Mouse (Mus musculus) forebrain, embryonic 14.5 days (tissue): ENCODE results near the gene Hmgb1. TPM values are rescaled to one million over a fixed set of nuclear protein-coding genes. Genes with fewer than 3 reads are reported as not detected.

ENCODE experiments used
- ATAC-seq: fragments of 200-750 bp; cut with Nextera tagmentation; 2 replicates; pipeline ENCODE4 v1.8.0; 2017; ENCODE audit warnings: mild to moderate bottlenecking, moderate library complexity
- DNase-seq: peaks from one replicate; pipeline ENCODE4 v3.0.0-alpha.2; 2015; ENCODE audit warnings: low spot score
- H3K27ac ChIP-seq: fragments of 300-500 bp; sonication (generic); 2 replicates; pipeline ENCODE4 v1.5.1; 2014; ENCODE audit warnings: low read depth, mild to moderate bottlenecking, control low read depth, low read length, moderate library complexity
- H3K27me3 ChIP-seq: fragments of 300-500 bp; sonication (generic); replicated peaks from 2 replicates; pipeline ENCODE4 v1.6.1; 2014; ENCODE audit warnings: low read length, control low read depth, mixed read lengths; ENCODE audit not compliant: control insufficient read depth, insufficient read depth
- H3K36me3 ChIP-seq: fragments of 300-500 bp; sonication (generic); 2 replicates; pipeline ENCODE4 v1.6.1; 2014; ENCODE audit warnings: low read length, control low read depth; ENCODE audit not compliant: control insufficient read depth, insufficient read depth
- H3K4me1 ChIP-seq: fragments of 300-500 bp; sonication (generic); 2 replicates; pipeline ENCODE4 v1.6.1; 2014; ENCODE audit warnings: antibody characterized with exemption, low read length, control low read depth; ENCODE audit not compliant: control insufficient read depth, insufficient read depth
- H3K4me2 ChIP-seq: fragments of 300-500 bp; sonication (generic); 2 replicates; pipeline ENCODE4 v1.6.1; 2014; ENCODE audit warnings: mild to moderate bottlenecking, control low read depth, low read length
- H3K4me3 ChIP-seq: fragments of 300-500 bp; sonication (generic); 2 replicates; pipeline ENCODE4 v1.5.1; 2014; ENCODE audit warnings: low read depth, low read length, control low read depth
- H3K9ac ChIP-seq: fragments of 300-500 bp; sonication (generic); 2 replicates; pipeline ENCODE4 v1.6.1; 2014; ENCODE audit warnings: mild to moderate bottlenecking, low read length, control low read depth, moderate library complexity
- H3K9me3 ChIP-seq: fragments of 300-500 bp; sonication (generic); replicated peaks from 2 replicates; pipeline ENCODE4 v1.6.1; 2016; ENCODE audit warnings: low read length, control low read depth, mixed read lengths; ENCODE audit not compliant: control insufficient read depth
- WGBS: fragments of 180-500 bp; shearing (Covaris S2); extraction: QIAGEN DNeasy Blood & Tissue Kit; methylation state at CpG from one replicate; pipeline ENCODE4 v1.1.7; 2014; 5-methylcytosine and 5-hydroxymethylcytosine counted together
- polyA plus RNA-seq: library from polyadenylated mRNA; unstranded; fragments of >200 nt; fragmentation: Nextera tagmentation; extraction: Ambion mirVana; gene quantifications from 2 replicates; pipeline ENCODE4 v1.2.1, GENCODE M21; 2014

Hmgb1 gene
- polyA plus RNA-seq, 1 experiment from 2014 or later = 1,219 TPM

DNA sequence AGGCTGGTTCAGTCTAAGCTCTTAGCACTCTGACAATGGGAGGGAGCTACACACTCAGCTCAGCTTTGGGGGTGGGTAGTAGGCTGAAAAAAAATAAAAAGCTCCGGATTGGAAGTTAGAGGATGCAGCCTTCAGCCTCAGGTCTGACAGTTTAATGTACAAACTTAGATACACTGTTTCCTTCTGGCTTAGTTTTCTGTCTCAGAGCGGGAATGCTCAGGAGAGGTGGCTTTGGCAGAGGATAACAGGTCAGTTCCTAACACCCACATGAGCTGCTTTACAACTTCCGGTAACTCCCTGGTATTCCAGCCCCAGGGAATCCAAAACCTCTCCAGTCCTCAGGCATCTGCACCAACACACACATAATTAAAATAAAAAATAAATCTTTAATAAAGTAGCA lies 4.5 kb downstream of the Hmgb1 start:
- Histone ChIP-seq H3K36me3 (no peaks in the 10 kb centered on the region), H3K27me3 (no peaks in the 10 kb centered on the region), H3K4me1 (no peaks in the 10 kb centered on the region; the same call in 1 of the 2 replicates), H3K9ac (no peak overlapping the region), H3K9me3 (no peaks in the 10 kb centered on the region), H3K4me3 (no peak overlapping the region), H3K4me2 (no peak overlapping the region), H3K27ac (no peak overlapping the region)
- ATAC-seq (no peak), DNase-seq (no peak)
- WGBS = 87% methylated on average over 3 of the region's 3 CpGs

DNA sequence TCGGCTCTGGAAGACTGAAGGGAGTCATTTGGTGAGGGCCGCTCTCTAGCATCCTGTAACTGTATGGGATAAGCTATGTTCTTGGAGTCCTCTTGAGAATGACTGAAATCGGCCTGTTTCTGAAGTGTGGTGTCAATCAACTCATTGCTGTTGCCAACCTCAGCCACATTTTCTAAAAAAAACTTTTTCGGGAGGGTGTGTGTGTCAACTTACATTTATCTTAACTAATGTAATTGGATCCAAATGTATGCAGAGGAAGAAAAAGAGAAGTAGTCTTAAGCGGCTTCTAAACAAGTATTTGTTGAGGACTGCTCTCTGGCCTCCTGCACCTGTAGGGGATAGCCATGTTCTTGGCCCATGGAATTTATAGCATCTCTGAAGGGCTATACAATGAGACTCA lies 6.2 kb downstream of the Hmgb1 start:
- no peak overlapping the region for H3K27ac ChIP-seq
- H3K4me2 ChIP-seq = no peak overlapping the region
- no peaks in the 10 kb centered on the region for H3K36me3 ChIP-seq
- no peaks in the 10 kb centered on the region; the same call in 1 of the 2 replicates for H3K4me1 ChIP-seq
- no peak overlapping the region for H3K4me3 ChIP-seq
- H3K9ac ChIP-seq = no peak overlapping the region
- no peaks in the 10 kb centered on the region for H3K9me3 ChIP-seq
- 91% methylated on average over 5 of the region's 5 CpGs for WGBS
- no peaks in the 10 kb centered on the region for H3K27me3 ChIP-seq
- ATAC-seq (no peak), DNase-seq (no peak)

GRCm38 (mm10) chr5:149175736-149176135 lies 8.6 kb downstream of the Hmgb1 start:
- no peak for DNase-seq
- ATAC-seq = no peak
- Histone ChIP-seq H3K4me3 (no peak overlapping the region), H3K4me2 (no peak overlapping the region), H3K9me3 (no peaks in the 10 kb centered on the region), H3K9ac (no peak overlapping the region), H3K27me3 (no peaks in the 10 kb centered on the region), H3K36me3 (no peaks in the 10 kb centered on the region), H3K4me1 (no peaks in the 10 kb centered on the region), H3K27ac (no peak overlapping the region)
- WGBS = 77% methylated on average over 6 of the region's 6 CpGs

GRCm38 (mm10) chr5:149174527-149174926 lies 9.8 kb downstream of the Hmgb1 start:
- no peaks in the 10 kb centered on the region for H3K36me3 ChIP-seq
- H3K9me3 ChIP-seq = no peaks in the 10 kb centered on the region
- ATAC-seq = no peak
- DNase-seq = no peak
- 88% methylated on average over 7 of the region's 7 CpGs for WGBS
- no peaks in the 10 kb centered on the region for H3K4me1 ChIP-seq
- H3K4me2 ChIP-seq = no peak overlapping the region
- no peak overlapping the region for H3K4me3 ChIP-seq
- no peak overlapping the region for H3K9ac ChIP-seq
- no peak overlapping the region for H3K27ac ChIP-seq
- no peaks in the 10 kb centered on the region for H3K27me3 ChIP-seq

GRCm38 (mm10) chr5:149172246-149172645 lies 12.0 kb downstream of the Hmgb1 start:
- H3K4me1 ChIP-seq = no peaks in the 10 kb centered on the region
- H3K27me3 ChIP-seq = no peaks in the 10 kb centered on the region
- ATAC-seq (no peak), DNase-seq (no peak)
- no peak overlapping the region for H3K4me2 ChIP-seq
- H3K9ac ChIP-seq = no peak overlapping the region
- no peak overlapping the region for H3K27ac ChIP-seq
- H3K36me3 ChIP-seq = no peaks in the 10 kb centered on the region
- no peak overlapping the region for H3K4me3 ChIP-seq
- no peaks in the 10 kb centered on the region for H3K9me3 ChIP-seq
- WGBS = 73% methylated on average over 10 of the region's 10 CpGs

DNA sequence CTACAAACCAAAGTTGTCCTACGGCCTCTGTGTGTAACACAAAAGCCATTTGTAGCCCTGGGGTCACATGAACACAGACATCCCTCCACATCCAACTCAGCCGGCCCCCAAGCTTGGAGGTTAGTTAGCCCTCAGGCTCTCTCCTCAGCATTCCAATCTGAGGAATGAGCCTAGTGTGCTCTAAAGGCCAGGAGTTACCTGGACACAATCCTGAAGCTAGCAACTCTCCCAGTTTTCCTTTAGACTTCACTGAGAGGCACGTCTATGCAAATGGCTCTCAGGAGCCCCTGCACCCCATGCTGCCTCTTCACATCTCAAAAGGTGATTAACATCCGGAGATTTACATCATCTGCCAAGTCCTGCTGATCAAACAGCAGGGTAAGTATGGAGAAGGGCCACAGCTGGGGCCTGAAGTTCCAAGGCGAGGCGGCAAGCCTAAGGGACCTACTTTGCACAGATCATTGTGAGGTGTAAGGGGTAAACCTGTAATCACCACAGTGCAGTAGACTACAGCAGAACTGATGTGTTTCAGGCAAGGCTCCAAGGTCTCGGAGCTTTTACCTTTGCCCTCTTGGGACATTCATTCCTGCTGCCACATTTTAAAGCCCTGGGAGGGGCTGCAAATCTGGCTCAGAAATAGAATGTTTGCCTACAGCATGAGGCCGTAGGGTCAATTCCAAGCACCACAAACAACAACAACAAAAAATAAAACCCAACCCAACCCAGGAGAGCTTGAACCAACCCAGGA lies 13.3 kb downstream of the Hmgb1 start:
- H3K27ac ChIP-seq = no peak overlapping the region
- no peak for ATAC-seq
- WGBS = 52% methylated on average over 8 of the region's 8 CpGs

GRCm38 (mm10) chr5:149168816-149169215 lies 15.5 kb downstream of the Hmgb1 start:
- no peak for ATAC-seq
- DNase-seq = no peak

More for the DNA sequence above, 13.3 kb downstream of the Hmgb1 start:
- Histone ChIP-seq H3K4me2 (no peak overlapping the region), H3K27me3 (no peaks in the 10 kb centered on the region), H3K36me3 (no peaks in the 10 kb centered on the region), H3K9me3 (no peaks in the 10 kb centered on the region), H3K4me3 (no peak overlapping the region), H3K4me1 (no peaks in the 10 kb centered on the region), H3K9ac (no peak overlapping the region)
- DNase-seq = no peak

DNA sequence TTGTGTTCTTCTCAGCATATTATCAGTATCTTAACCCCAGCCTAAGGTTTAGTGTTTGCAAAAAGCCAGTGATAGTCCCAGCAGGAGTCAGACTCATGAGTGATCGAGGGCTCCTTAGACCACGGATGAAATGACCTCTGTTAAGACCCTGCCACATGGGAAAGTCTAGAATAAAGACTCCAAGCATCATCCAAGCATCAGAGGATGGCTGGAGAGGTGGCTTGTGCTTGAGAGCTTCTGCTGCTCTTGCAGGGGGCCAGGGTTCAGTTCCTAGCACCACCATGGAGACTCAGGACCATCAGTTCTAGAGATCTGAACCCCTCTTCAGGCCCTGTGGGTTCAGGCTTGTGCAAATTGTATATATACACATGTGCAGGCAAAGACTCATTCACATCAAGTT lies 16.2 kb downstream of the Hmgb1 start:
- Histone ChIP-seq H3K27ac (no peak overlapping the region), H3K9me3 (no peaks in the 10 kb centered on the region), H3K9ac (no peak overlapping the region), H3K4me3 (no peak overlapping the region), H3K36me3 (no peaks in the 10 kb centered on the region), H3K27me3 (no peaks in the 10 kb centered on the region), H3K4me2 (no peak overlapping the region), H3K4me1 (no peaks in the 10 kb centered on the region)
- no peak for ATAC-seq
- no peak for DNase-seq
- WGBS = 83% methylated on average over 2 of the region's 2 CpGs

More at GRCm38 (mm10) chr5:149168816-149169215, 15.5 kb downstream of the Hmgb1 start:
- H3K4me2 ChIP-seq = no peak overlapping the region
- H3K4me3 ChIP-seq = no peak overlapping the region
- H3K27me3 ChIP-seq = no peaks in the 10 kb centered on the region
- WGBS = 85% methylated on average over 9 of the region's 9 CpGs
- no peaks in the 10 kb centered on the region for H3K36me3 ChIP-seq
- H3K4me1 ChIP-seq = no peaks in the 10 kb centered on the region
- H3K9ac ChIP-seq = no peak overlapping the region
- H3K9me3 ChIP-seq = no peaks in the 10 kb centered on the region
- no peak overlapping the region for H3K27ac ChIP-seq

GRCm38 (mm10) chr5:149166011-149166410 lies 18.3 kb downstream of the Hmgb1 start:
- H3K36me3 ChIP-seq = no peaks in the 10 kb centered on the region
- no peak overlapping the region for H3K4me3 ChIP-seq
- WGBS = 94% methylated on average over 10 of the region's 10 CpGs

More at GRCm38 (mm10) chr5:149166011-149166410, 18.3 kb downstream of the Hmgb1 start:
- Histone ChIP-seq H3K4me1 (no peaks in the 10 kb centered on the region), H3K27ac (no peak overlapping the region), H3K9ac (no peak overlapping the region), H3K4me2 (no peak overlapping the region), H3K9me3 (no peaks in the 10 kb centered on the region), H3K27me3 (no peaks in the 10 kb centered on the region)
- DNase-seq = no peak
- no peak for ATAC-seq
